Mouse (Mus musculus) heart, embryonic 10.5 days (tissue): ENCODE data around the gene Polg2. TPM values are rescaled to one million over a fixed set of nuclear protein-coding genes. Genes with fewer than 3 reads are reported as not detected.

Experiments
- DNase-seq: peaks from one replicate; pipeline ENCODE4 v3.0.0-alpha.2; 2017; ENCODE audit warnings: low spot score
- H3K27ac ChIP-seq: fragments of 300-500 bp; sonication (generic); 2 replicates; pipeline ENCODE4 v1.5.1; 2016; ENCODE audit warnings: mild to moderate bottlenecking
- H3K27me3 ChIP-seq: fragments of 300-500 bp; sonication (generic); 2 replicates; pipeline ENCODE4 v1.6.1; 2016; ENCODE audit warnings: mild to moderate bottlenecking; ENCODE audit not compliant: poor library complexity, insufficient read depth, severe bottlenecking
- H3K36me3 ChIP-seq: fragments of 300-500 bp; sonication (generic); 2 replicates; pipeline ENCODE4 v1.6.1; 2016; ENCODE audit warnings: mild to moderate bottlenecking, moderate library complexity
- H3K4me1 ChIP-seq: fragments of 300-500 bp; sonication (generic); 2 replicates; pipeline ENCODE4 v1.6.1; 2016; ENCODE audit warnings: mild to moderate bottlenecking
- H3K4me3 ChIP-seq: fragments of 300-500 bp; sonication (generic); 2 replicates; pipeline ENCODE4 v1.5.1; 2016; ENCODE audit warnings: mild to moderate bottlenecking, moderate library complexity
- H3K9me3 ChIP-seq: fragments of 300-500 bp; sonication (generic); 2 replicates; pipeline ENCODE4 v1.6.1; 2016; ENCODE audit warnings: mild to moderate bottlenecking, moderate library complexity
- WGBS: fragments of 180-500 bp; shearing (Covaris S2); methylation state at CpG from one replicate; pipeline ENCODE4 v1.1.7; 2016; 5-methylcytosine and 5-hydroxymethylcytosine counted together
- polyA plus RNA-seq: library from polyadenylated mRNA; unstranded; fragments of >200 nt; fragmentation: Nextera tagmentation; extraction: Ambion mirVana; gene quantifications from 2 replicates; pipeline ENCODE4 v1.2.1, GENCODE M21; 2016

Gene Polg2
- polyA plus RNA-seq, 1 experiment from 2014 or later, result 9.9 TPM

GRCm38 (mm10) chr11:106770195-106770974 is 9.0 kb downstream of the Polg2 start:
- peaks cover 92% of the 10 kb centered on the region for H3K36me3 ChIP-seq
- peak; percentile 7 for DNase-seq
- H3K27me3 ChIP-seq, result no peaks in the 10 kb centered on the region
- no peaks in the 10 kb centered on the region for H3K9me3 ChIP-seq
- no peak overlapping the region for H3K4me3 ChIP-seq
- WGBS, result 92% methylated on average over 9 of the region's 9 CpGs
- no peak overlapping the region for H3K27ac ChIP-seq
- no peaks in the 10 kb centered on the region for H3K4me1 ChIP-seq

DNA sequence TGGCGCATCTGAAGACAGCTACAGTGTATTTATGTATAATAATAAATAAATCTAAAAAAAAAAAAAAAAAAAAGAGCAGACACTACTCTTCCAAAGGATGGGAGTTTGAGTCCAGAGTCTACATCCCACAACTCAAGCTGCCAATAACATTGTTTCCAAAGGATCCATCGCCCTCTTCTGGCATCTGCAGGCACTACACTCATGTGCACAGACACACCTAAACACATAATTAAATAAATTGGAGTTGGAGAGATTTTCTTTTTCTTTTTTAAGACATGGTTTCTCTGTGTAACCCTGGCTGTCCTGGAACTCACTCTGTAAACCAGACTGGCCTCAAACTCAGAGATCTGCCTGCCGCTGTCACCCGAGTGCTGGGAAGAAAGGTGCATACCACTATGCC is 11.8 kb downstream of the Polg2 start:
- no peak overlapping the region for H3K27ac ChIP-seq
- DNase-seq, result no peak
- H3K4me3 ChIP-seq, result no peak overlapping the region
- peaks cover 70% of the 10 kb centered on the region for H3K36me3 ChIP-seq
- H3K4me1 ChIP-seq, result peaks cover 18% of the 10 kb centered on the region
- H3K9me3 ChIP-seq, result no peaks in the 10 kb centered on the region
- WGBS, result 94% methylated on average over 4 of the region's 4 CpGs
- H3K27me3 ChIP-seq, result no peaks in the 10 kb centered on the region

DNA sequence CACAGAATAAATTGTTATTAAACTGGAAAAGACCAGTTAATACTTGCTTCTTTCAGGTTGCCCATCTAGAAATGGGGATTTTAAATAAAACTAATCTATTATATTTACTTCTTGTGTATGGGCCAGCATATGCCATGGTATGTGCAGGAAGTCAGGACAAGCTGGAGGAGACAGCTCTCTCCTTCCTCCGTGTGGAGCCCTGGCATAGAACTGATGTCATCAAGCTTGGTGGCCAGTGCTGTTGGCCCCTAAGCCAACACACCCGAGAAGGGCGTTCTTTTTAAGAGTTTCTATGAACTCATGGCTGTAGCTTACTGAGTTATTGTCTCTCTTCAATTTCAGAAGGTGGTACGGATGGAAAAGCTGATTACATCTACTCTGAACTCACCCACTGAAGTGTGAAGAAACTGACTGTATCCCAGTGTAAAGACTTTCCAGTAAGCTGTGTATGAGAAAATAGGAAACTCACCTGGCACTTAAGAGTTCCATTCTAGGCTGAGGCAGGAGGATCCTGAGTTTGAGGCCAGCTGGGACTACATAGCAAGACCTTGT is 12.7 kb downstream of the Polg2 start:
- no peaks in the 10 kb centered on the region for H3K9me3 ChIP-seq
- WGBS, result 90% methylated on average over 4 of the region's 4 CpGs
- peaks cover 64% of the 10 kb centered on the region for H3K36me3 ChIP-seq
- no peaks in the 10 kb centered on the region for H3K27me3 ChIP-seq
- no peak overlapping the region for H3K4me3 ChIP-seq
- peak; percentile 66 for DNase-seq
- H3K27ac ChIP-seq, result no peak overlapping the region
- peaks cover 26% of the 10 kb centered on the region for H3K4me1 ChIP-seq

- peak overlapping the region; percentile 89 for H3K27ac ChIP-seq
- H3K9me3 ChIP-seq, result no peaks in the 10 kb centered on the region
- H3K4me3 ChIP-seq, result peak overlapping the region; percentile 1; the same call in 1 of the 2 replicates
- 52% methylated on average over 9 of the region's 9 CpGs for WGBS
- peaks cover 29% of the 10 kb centered on the region for H3K36me3 ChIP-seq
- no peaks in the 10 kb centered on the region for H3K27me3 ChIP-seq
- DNase-seq, result no peak
- peaks cover 40% of the 10 kb centered on the region for H3K4me1 ChIP-seq
These were observed 16.5 kb downstream of the Polg2 start for GRCm38 (mm10) chr11:106762800-106763185.

- WGBS, result 7% methylated on average over 5 of the region's 5 CpGs
- peak; percentile 87 for DNase-seq
- peaks cover 24% of the 10 kb centered on the region for H3K36me3 ChIP-seq
These were observed 17.1 kb downstream of the Polg2 start for GRCm38 (mm10) chr11:106762139-106762799.

DNA sequence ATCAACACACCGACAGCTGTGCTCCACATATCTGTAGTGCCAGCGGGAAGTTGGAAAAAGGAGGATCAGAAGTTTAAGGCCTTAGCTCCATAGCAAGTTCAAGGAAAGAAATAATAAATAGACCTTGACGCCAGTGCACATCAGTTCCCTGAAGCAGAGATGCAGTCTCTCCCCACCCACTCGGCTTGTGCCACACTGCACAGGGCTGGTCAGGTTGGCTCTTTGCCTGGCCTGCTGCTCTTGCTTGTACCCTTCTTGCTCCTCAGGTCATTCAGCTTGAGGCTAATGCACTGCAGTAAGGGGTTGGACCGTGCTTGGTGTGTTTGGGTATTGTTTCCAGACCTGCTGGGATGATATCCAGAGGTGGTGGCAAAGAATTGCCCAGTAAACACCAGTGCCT is 18.8 kb downstream of the Polg2 start:
- H3K4me1 ChIP-seq, result peaks cover 52% of the 10 kb centered on the region

More at GRCm38 (mm10) chr11:106762139-106762799, 17.1 kb downstream of the Polg2 start:
- H3K4me3 ChIP-seq, result peak overlapping the region; percentile 1; the same call in 1 of the 2 replicates
- peak overlapping the region; percentile 89 for H3K27ac ChIP-seq
- peaks cover 45% of the 10 kb centered on the region for H3K4me1 ChIP-seq
- H3K27me3 ChIP-seq, result no peaks in the 10 kb centered on the region
- H3K9me3 ChIP-seq, result no peaks in the 10 kb centered on the region

GRCm38 (mm10) chr11:106759028-106759427 is 20.3 kb downstream of the Polg2 start:
- no peak overlapping the region for H3K27ac ChIP-seq
- DNase-seq, result no peak
- H3K4me3 ChIP-seq, result no peak overlapping the region
- 93% methylated on average over 3 of the region's 3 CpGs for WGBS
- H3K9me3 ChIP-seq, result no peaks in the 10 kb centered on the region
- no peaks in the 10 kb centered on the region for H3K27me3 ChIP-seq
- peaks cover 47% of the 10 kb centered on the region for H3K4me1 ChIP-seq
- no peaks in the 10 kb centered on the region for H3K36me3 ChIP-seq

More for the DNA sequence above, 18.8 kb downstream of the Polg2 start:
- no peaks in the 10 kb centered on the region for H3K9me3 ChIP-seq
- DNase-seq, result no peak
- no peak overlapping the region for H3K4me3 ChIP-seq
- 0 out of 2 replicates have a peak, but pooled peaks cover 8% of the 10 kb centered on the region for H3K36me3 ChIP-seq
- H3K27ac ChIP-seq, result peak overlapping the region; percentile 89
- WGBS, result 94% methylated on average over 5 of the region's 5 CpGs
- no peaks in the 10 kb centered on the region for H3K27me3 ChIP-seq

- H3K27me3 ChIP-seq, result no peaks in the 10 kb centered on the region
- peaks cover 26% of the 10 kb centered on the region for H3K4me1 ChIP-seq
- H3K27ac ChIP-seq, result no peak overlapping the region
- no peaks in the 10 kb centered on the region for H3K9me3 ChIP-seq
- no peak for DNase-seq
- H3K36me3 ChIP-seq, result no peaks in the 10 kb centered on the region
- 26% methylated on average over 5 of the region's 5 CpGs for WGBS
- H3K4me3 ChIP-seq, result no peak overlapping the region
These were observed 23.8 kb downstream of the Polg2 start for GRCm38 (mm10) chr11:106755583-106755982.

DNA sequence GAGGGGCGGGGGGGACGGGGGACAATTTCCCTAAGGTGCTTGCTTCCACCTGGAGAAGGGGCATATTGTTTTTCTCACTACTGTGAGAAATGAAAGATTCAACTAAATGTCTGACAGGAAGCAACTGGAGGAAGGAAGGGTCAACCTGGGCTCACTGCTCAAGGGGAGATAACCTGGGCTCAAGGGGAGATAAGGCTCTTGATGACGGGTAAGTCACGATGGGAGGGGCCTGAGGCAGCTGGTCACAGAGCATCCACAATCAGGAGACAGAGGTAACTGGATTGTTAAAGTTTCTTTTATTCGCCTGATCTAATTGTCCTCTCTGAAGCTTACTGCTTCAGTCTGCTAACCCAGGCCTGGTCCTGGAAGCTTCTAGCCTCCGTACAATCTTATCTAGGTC is 26.0 kb downstream of the Polg2 start:
- no peak for DNase-seq
- no peak overlapping the region for H3K4me3 ChIP-seq
- H3K4me1 ChIP-seq, result peaks cover 25% of the 10 kb centered on the region
- no peak overlapping the region for H3K27ac ChIP-seq
- no peaks in the 10 kb centered on the region for H3K36me3 ChIP-seq
- 72% methylated on average over 6 of the region's 6 CpGs for WGBS
- no peaks in the 10 kb centered on the region for H3K9me3 ChIP-seq
- no peaks in the 10 kb centered on the region for H3K27me3 ChIP-seq

GRCm38 (mm10) chr11:106752103-106752502 is 27.2 kb downstream of the Polg2 start:
- Histone ChIP-seq H3K9me3 (no peaks in the 10 kb centered on the region), H3K36me3 (no peaks in the 10 kb centered on the region), H3K4me1 (peaks cover 17% of the 10 kb centered on the region), H3K4me3 (no peak overlapping the region), H3K27ac (no peak overlapping the region), H3K27me3 (no peaks in the 10 kb centered on the region)
- 66% methylated on average over 7 of the region's 7 CpGs for WGBS
- no peak for DNase-seq

DNA sequence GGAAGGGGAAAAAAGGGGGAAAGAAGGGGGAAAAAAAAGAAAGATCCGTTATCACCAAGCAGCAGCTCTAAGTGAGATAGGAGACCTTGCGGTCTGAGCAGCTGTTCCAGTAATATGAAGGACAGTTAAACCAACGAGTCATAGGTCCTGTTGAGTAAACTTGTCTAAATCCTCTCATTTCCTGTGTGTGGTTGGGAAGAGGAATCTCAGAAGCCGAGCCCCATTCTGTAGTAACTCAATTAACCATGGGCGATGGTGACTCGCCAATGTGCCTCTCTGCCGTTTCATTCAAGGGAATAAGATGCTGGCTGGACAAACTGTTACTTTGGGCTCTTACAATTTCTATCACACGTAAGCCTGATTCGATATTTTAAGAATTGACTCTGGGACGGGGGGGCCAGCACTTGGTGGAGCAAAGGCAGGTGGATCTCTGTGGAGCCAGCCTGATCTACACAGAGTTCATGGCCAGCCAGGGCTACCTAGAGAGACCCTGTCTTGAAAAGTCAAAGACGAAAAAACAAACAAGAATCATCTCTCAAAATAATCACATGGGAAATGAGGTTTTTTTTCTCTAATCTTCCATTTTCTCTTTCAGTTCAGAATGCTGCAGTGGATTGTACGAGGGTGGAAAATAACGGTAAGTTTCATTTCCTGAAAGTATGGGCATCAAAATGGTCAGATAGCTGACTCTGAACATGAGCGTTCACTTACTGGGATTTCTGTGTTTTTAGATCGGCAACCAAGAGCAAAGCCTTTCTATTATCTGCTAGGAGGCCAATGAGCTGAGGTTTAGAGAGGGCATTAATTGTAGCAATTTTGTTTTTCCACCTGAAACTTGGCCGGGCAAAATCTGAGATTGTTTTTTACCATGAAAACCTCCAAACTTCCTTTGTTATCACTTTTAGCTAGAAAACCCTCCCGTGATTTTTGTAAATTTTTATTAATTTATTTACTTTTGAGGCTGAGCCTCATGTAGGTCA is 28.0 kb downstream of the Polg2 start, which contains the start of gene Milr1:
Gene Milr1 (plus strand): TSS at position 188 of the 980 bp plus-strand sequence.
- no peak for DNase-seq
- H3K9me3 ChIP-seq, result no peaks in the 10 kb centered on the region
- H3K27ac ChIP-seq, result no peak within 1 kb of the TSS
- peaks cover 16% of the 10 kb centered on the region for H3K4me1 ChIP-seq
- 79% methylated on average over 17 of the region's 17 CpGs for WGBS
- H3K4me3 ChIP-seq, result no peak within 1 kb of the TSS
- no peaks in the 10 kb centered on the region for H3K36me3 ChIP-seq
- no peaks in the 10 kb centered on the region for H3K27me3 ChIP-seq

DNA sequence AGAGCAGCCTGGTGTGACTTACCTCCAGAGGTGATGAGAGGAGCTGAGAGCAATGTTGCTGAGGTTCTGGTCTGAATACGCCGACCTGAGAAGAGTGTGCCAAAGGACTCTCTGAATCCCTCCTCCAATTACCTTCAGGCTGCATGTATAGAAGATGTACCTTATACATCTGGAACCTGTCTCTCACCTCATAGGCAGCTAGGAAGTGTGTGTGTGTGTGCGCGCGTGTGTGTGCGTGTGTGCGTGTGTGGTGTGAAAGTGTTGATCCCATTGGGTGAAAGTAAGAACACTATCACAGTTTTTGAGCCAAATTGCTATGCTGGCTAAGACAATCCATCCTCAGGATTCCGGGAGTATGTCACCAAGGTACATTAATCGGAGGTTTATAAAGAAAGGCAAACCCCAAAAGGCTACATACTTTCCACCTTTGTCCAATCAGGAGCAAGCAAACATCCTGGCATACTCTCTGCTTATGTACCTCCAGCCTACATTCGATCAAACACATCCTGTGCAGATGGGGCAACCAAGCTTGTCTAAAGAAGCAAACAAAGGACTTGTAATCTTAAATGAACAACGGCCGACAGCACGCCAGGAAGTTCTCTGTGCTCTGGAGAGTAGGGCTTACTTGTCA is 29.1 kb downstream of the Polg2 start, which contains the start of gene Pecam1:
Gene Pecam1 (minus strand): TSS at position 508 of the 631 bp plus-strand sequence.
- 86% methylated on average over 13 of the region's 13 CpGs for WGBS
- Histone ChIP-seq H3K27ac (no peak within 1 kb of the TSS), H3K36me3 (no peaks in the 10 kb centered on the region), H3K4me1 (peaks cover 11% of the 10 kb centered on the region), H3K4me3 (no peak within 1 kb of the TSS), H3K9me3 (no peaks in the 10 kb centered on the region), H3K27me3 (no peaks in the 10 kb centered on the region)
- DNase-seq, result no peak
